Mouse (Mus musculus): Measurements from ENCODE around the gene Pmpca. TPM values are rescaled to one million over a fixed set of nuclear protein-coding genes. Genes with fewer than 3 reads are reported as not detected.

Pmpca gene
- total RNA-seq (2014; rRNA removed) = 66.0 and 74.3 TPM in 2 replicates
- 76.1 and 85.7 TPM in 2 replicates for polyA plus RNA-seq (2015; fragmentation: Nextera tagmentation; extraction: Ambion mirVana)

DNA sequence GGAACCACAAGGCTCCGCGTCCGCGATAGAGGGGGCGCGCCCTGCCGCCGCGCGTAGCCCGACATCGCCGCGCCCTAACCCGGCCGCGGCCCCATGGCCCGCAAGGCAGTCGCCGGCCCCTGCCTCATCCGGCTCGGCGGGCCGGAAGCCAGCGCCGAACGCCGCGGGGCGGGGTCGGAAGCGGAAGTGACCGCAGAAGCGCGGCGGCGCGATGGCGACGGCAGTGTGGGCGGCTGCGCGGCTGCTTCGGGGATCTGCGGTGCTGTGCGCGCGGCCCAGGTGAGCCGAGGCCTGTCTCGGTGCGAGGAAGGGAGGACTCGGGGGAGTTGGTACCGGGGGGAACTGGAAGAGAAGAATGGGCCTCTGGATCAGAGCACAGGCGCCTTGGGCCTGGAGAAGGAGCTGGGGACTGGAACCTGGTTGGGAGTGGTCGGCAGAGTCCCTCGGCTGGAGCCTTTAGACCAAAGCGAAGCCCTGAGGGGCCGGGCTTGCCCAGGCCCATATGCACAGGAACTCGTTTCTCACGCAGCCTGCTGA is at the start of gene Pmpca, which contains the start of gene Entr1:
Gene Pmpca, plus strand, starts transcription at position 186 of the 537 bp plus-strand sequence.
Gene Entr1, minus strand, starts transcription at position 163 of the 537 bp plus-strand sequence.
- peak within 1 kb of the TSS; percentile 78 for H3K27ac ChIP-seq (ENCODE audit: low read depth, low read length)
- ATAC-seq (peak; percentile 94), DNase-seq (peak; percentile 92)
- TF ChIP-seq CTCF (IDR thresholded peaks at IDR 0.05; ENCODE audit: low read depth) = no peak
- peak within 1 kb of the TSS; percentile 78 for H3K9ac ChIP-seq
- peak within 1 kb of the TSS; percentile 98 for H3K4me2 ChIP-seq (ENCODE audit: low read depth)
- peak within 1 kb of the TSS; percentile 93 for H3K4me3 ChIP-seq (ENCODE audit: low read depth, low read length)
- H3K9me3 ChIP-seq (ENCODE audit: low read length) = no peaks in the 10 kb centered on the region
- peaks cover 62% of the 10 kb centered on the region for H3K36me3 ChIP-seq (ENCODE audit: insufficient read depth)
- H3K4me1 ChIP-seq (ENCODE audit: insufficient read depth) = peaks cover 14% of the 10 kb centered on the region; the same call in 1 of the 2 replicates
- H3K27me3 ChIP-seq (ENCODE audit: insufficient read depth, low read length) = no peaks in the 10 kb centered on the region
- WGBS = under 1% methylated on average over 57 of the region's 60 CpGs

DNA sequence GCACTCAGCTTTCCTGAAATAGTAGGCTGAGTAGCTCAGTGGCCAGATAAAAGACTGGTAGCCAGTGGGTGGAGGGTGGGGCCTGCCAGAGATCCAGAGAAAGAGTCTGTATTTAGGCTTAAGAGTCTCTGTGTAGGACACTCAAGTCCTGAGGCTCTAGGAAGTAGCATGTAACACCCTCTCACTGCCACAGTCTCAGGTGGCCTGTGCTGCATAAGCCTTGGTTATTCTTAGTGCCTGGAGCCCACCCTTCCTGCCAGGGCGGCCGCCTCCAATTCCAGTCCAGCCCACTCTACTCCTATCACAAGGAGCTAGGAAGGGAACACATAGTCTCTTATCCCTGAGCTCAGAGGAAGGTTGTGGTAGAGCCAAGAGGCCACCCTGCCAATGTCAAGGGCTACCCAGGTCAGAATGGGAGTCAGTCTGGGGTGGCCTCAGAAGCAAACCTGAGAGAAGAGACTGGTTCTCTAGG is 47.6 kb upstream of the Pmpca start:
- ATAC-seq (no peak), DNase-seq (no peak)
- H3K4me1 ChIP-seq (ENCODE audit: insufficient read depth) = no peaks in the 10 kb centered on the region
- H3K36me3 ChIP-seq (ENCODE audit: insufficient read depth) = peaks cover 76% of the 10 kb centered on the region
- TF ChIP-seq CTCF (IDR thresholded peaks at IDR 0.05; ENCODE audit: low read depth) = no peak
- no peaks in the 10 kb centered on the region for H3K27me3 ChIP-seq (ENCODE audit: insufficient read depth, low read length)
- no peak overlapping the region for H3K4me3 ChIP-seq (ENCODE audit: low read depth, low read length)
- no peak overlapping the region for H3K9ac ChIP-seq
- no peak overlapping the region for H3K27ac ChIP-seq (ENCODE audit: low read depth, low read length)
- no peaks in the 10 kb centered on the region for H3K9me3 ChIP-seq (ENCODE audit: low read length)
- 83% methylated on average over 2 of the region's 2 CpGs for WGBS
- H3K4me2 ChIP-seq (ENCODE audit: low read depth) = no peak overlapping the region

DNA sequence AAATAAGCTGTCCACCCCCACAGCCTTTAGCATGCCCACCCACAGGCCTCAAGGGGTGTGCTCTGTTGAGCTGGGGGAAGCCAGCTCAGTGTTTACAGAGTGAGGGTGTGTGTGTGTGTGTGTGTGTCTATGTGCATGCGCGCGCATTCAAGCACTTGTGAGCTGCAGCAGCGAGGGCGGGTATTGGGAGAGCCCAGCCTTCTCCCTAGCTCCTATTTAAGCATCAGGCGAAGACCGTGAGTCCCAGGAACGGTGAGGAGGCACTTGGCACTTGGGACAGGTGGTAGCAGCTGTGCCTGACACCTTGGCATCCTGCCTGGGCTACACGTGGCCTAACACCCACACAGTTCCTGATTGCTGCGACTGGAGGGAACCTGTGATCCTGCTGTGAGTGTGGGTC is 47.1 kb upstream of the Pmpca start:
- 53% methylated on average over 10 of the region's 10 CpGs for WGBS
- ATAC-seq (no peak), DNase-seq (no peak)
- Histone ChIP-seq H3K4me3 (ENCODE audit: low read depth, low read length) (no peak overlapping the region), H3K27ac (ENCODE audit: low read depth, low read length) (no peak overlapping the region), H3K9me3 (ENCODE audit: low read length) (no peaks in the 10 kb centered on the region), H3K27me3 (ENCODE audit: insufficient read depth, low read length) (no peaks in the 10 kb centered on the region), H3K9ac (no peak overlapping the region), H3K36me3 (ENCODE audit: insufficient read depth) (peaks cover 81% of the 10 kb centered on the region), H3K4me1 (ENCODE audit: insufficient read depth) (no peaks in the 10 kb centered on the region), H3K4me2 (ENCODE audit: low read depth) (no peak overlapping the region)
- TF ChIP-seq CTCF (IDR thresholded peaks at IDR 0.05; ENCODE audit: low read depth) = no peak

DNA sequence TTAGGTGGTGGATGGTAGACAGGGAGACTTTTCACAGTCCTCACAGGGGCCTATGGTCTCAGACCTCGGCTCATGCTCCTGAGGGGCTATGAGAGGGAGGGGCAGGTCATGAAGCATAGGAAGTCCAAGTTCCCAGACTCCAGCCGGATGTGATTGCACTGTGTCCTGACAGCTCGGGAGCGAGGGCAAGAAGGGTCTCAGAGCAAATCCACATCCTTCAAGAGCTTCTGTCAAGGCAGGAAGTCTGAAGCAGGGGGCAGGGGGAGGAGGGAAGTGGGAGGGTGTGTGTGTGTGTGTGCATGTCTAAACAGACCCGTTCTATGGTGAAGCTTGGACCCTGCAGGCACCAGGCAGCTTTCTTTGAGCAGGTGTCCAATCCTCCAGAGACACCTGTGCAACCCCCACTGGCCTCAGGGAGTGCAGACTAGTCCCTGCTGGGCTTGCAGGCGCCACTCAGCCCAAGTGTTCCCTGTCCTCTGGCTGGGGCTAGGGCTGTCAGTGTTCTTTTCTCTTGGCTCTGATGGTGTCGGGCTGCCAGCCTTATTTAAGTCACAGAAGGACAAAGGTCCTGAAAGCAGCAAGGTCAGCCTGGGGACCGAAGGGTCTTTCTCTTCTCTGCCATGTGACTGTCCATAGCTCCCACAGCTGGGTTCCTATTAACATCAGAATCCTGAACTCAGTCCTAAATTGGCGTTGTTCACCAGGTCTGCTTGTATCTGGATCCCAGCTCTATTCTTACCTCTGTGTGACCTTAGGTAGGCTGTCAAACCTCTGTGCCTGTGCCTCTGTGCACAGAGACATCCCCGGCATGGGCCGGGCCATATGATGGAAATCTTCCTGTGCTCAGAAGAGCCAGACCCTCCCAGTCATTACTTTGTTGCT is 46.3 kb upstream of the Pmpca start:
- Histone ChIP-seq H3K27ac (ENCODE audit: low read depth, low read length) (no peak overlapping the region), H3K9ac (no peak overlapping the region), H3K4me1 (ENCODE audit: insufficient read depth) (no peaks in the 10 kb centered on the region), H3K4me2 (ENCODE audit: low read depth) (no peak overlapping the region), H3K9me3 (ENCODE audit: low read length) (no peaks in the 10 kb centered on the region), H3K36me3 (ENCODE audit: insufficient read depth) (peaks cover 89% of the 10 kb centered on the region), H3K27me3 (ENCODE audit: insufficient read depth, low read length) (no peaks in the 10 kb centered on the region), H3K4me3 (ENCODE audit: low read depth, low read length) (no peak overlapping the region)
- 74% methylated on average over 11 of the region's 11 CpGs for WGBS
- DNase-seq (no peak), ATAC-seq (no peak)
- TF ChIP-seq CTCF (IDR thresholded peaks at IDR 0.05; ENCODE audit: low read depth) = no peak

DNA sequence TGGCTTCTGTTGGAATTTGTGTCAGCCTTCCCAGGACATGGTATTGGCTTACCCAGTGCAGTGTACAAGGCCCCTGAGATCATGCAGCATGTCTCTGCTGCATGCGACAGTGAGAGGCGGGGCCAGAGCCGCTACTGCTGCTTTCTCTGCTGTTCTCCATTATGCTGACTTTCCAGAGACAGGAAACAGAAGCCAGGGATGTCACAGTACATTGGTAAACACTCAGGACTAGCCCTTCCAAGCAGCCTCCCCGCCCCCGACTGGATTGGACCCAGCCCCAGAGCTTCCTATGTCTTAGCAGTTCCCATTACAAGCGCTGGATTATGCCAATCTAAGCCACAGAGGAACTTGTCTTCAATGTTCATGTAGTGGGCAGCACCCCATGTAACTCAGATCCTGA is 40.9 kb upstream of the Pmpca start:
- no peak for DNase-seq
- Histone ChIP-seq H3K4me3 (ENCODE audit: low read depth, low read length) (no peak overlapping the region), H3K27me3 (ENCODE audit: insufficient read depth, low read length) (no peaks in the 10 kb centered on the region), H3K4me2 (ENCODE audit: low read depth) (no peak overlapping the region), H3K36me3 (ENCODE audit: insufficient read depth) (peaks cover 65% of the 10 kb centered on the region), H3K9ac (no peak overlapping the region), H3K4me1 (ENCODE audit: insufficient read depth) (peaks cover 10% of the 10 kb centered on the region; the same call in 1 of the 2 replicates), H3K27ac (ENCODE audit: low read depth, low read length) (no peak overlapping the region), H3K9me3 (ENCODE audit: low read length) (no peaks in the 10 kb centered on the region)
- 75% methylated on average over 6 of the region's 6 CpGs for WGBS
- ATAC-seq = no peak
- no peak for TF ChIP-seq CTCF (IDR thresholded peaks at IDR 0.05; ENCODE audit: low read depth)

DNA sequence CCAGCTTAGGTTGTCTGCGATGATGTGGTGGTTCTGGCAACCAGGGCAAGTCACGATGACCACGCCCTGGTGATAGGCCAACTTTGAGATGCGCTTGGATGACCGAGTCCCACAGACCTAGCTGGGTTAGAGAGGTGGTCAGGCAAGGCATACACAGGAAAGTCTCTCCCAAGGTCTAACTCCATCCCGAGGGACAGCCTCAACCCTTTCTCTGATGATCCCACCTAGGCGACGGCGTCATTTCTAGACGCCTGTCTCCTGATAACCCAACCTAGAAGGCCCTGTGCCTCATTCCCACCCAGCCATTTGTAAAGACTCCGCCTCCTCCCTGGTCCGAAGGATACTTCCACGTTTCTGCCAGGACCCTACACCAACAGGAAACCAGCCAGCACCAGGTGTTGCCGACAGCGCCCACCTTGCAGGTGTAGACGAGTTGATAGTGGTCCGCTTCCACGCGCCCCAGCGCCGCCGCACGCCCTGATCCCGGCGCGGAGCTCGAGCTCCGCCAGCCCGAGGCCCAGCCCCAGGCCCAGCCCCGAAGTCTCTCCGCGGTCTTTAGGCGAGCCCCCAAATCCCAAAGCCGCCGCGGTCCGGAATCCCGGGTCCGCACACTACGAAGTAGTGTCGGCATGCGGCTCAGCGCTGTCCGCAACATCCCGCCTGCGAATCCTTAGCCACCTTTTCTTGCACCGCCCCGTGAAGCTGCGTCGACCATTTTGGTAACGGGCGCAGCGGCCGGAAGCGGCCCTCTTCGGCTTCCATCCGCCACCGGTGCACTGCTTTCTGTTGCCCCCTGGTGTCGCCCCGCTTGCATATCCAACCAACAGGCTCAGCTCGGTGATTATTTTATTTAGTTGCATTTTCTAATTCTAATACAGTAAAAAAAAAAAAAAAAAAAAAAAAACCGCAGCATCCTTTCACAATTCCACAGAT is 37.5 kb upstream of the Pmpca start, which contains the start of gene Dnlz:
Gene Dnlz, minus strand, starts transcription at position 753 of the 933 bp plus-strand sequence.
- WGBS = 3% methylated on average over 62 of the region's 62 CpGs
- peaks cover 10% of the 10 kb centered on the region; the same call in 1 of the 2 replicates for H3K4me1 ChIP-seq (ENCODE audit: insufficient read depth)
- H3K4me2 ChIP-seq (ENCODE audit: low read depth) = peak within 1 kb of the TSS; percentile 89
- H3K4me3 ChIP-seq (ENCODE audit: low read depth, low read length) = peak within 1 kb of the TSS; percentile 86
- peak; percentile 96 for DNase-seq
- ATAC-seq = peak; percentile 92
- TF ChIP-seq CTCF (IDR thresholded peaks at IDR 0.05; ENCODE audit: low read depth) = peak; percentile 80
- H3K27ac ChIP-seq (ENCODE audit: low read depth, low read length) = peak within 1 kb of the TSS; percentile 94
- H3K27me3 ChIP-seq (ENCODE audit: insufficient read depth, low read length) = no peaks in the 10 kb centered on the region
- H3K9me3 ChIP-seq (ENCODE audit: low read length) = no peaks in the 10 kb centered on the region
- peaks cover 35% of the 10 kb centered on the region for H3K36me3 ChIP-seq (ENCODE audit: insufficient read depth)
- H3K9ac ChIP-seq = peak within 1 kb of the TSS; percentile 97

All from forebrain, postnatal 0 days (tissue).